In genomic region chr19:3929211-3929941, GRCm38 (mm10) we compare ENCODE assay signal across 8 mouse cellular contexts. TPM values are rescaled to one million over a fixed set of nuclear protein-coding genes. Genes with fewer than 3 reads are reported as not detected.
DNase-seq lines count a peak whose midpoint lies in the region; ATAC-seq and TF ChIP-seq lines count a peak whose summit lies in the region.

TSS of gene Aldh3b1 (minus strand) at chr19:3929808.

- in situ Hi-C loops in Patski (cut with MboI; ENCODE audit: low pct_unique_long_range_greater_than_20kb) = no loop called here

- CTCF ChIA-PET in Patski (lab: Charles Lee) = interaction anchor here (0.9 to 1.5 kb wide), 2 partner anchors 17 to 83 kb away, joined by 3 to 4 read pairs; partner anchors contain the start of gene Ndufv1

- ATAC-seq in Patski = peak; percentile 29
- ATAC-seq in hematopoietic stem cell, adult 5-6 weeks (replicated peaks in 1 of 2; ENCODE audit: insufficient read depth in 1 of 2, low FRiP score in 2 of 2, low TSS enrichment in 1 of 2, low read depth in 1 of 2, poor library complexity in 2 of 2, severe bottlenecking in 2 of 2) = peak; percentile 77 to 81

- peak; percentile 43 for DNase-seq in Patski (ENCODE audit: low read depth, low spot score)
- peak; percentile 92 for DNase-seq in cerebellum, adult 11-12 months
- peak; percentile 47 to 61 for DNase-seq in frontal cortex, postnatal 14 days (ENCODE audit: low spot score in 2 of 2)
- peak; percentile 81 for DNase-seq in layer of hippocampus, adult 9-11 months
- peak; percentile 94 for DNase-seq in lung, postnatal 25 days (ENCODE audit: low spot score)
- peak; percentile 65 for DNase-seq in right cerebral cortex, postnatal 14 days
- DNase-seq in embryo, embryonic 10 days (ENCODE audit: low spot score) = no peak

- H3K27me3 ChIP-seq in Patski = no peaks in the 10 kb centered on the region

- POLR2A ChIA-PET in Patski (lab: Charles Lee) = interaction anchor here (0.7 to 0.9 kb wide), 2 partner anchors 71 to 112 kb away, joined by 3 to 4 read pairs; no protein-coding TSS in a partner anchor

- TF ChIP-seq CTCF in Patski (IDR thresholded peaks at IDR 0.05) = no peak

RNA-seq across cellular contexts. Expression of gene Aldh3b1, which starts in this region (rescaled TPM):
- polyA plus RNA-seq in Patski (2021) = 22.2 TPM
- total RNA-seq in hematopoietic stem cell, adult 5-6 weeks (2017) = 6.6 and 12.6 TPM in 2 replicates
